Mouse (Mus musculus) heart, adult 8-10 months (tissue): ENCODE measurements at regions not wholly inside any gene's neighbourhood (a gene's known extent, or its start where the extent isn't known, plus 50 kb on each side); places are given as distances from the start of the nearest gene placed in this dataset.

Experiments used
- DNase-seq: peaks from one replicate; pipeline ENCODE4 v3.0.0; 2022; ENCODE audit warnings: low spot score

DNA sequence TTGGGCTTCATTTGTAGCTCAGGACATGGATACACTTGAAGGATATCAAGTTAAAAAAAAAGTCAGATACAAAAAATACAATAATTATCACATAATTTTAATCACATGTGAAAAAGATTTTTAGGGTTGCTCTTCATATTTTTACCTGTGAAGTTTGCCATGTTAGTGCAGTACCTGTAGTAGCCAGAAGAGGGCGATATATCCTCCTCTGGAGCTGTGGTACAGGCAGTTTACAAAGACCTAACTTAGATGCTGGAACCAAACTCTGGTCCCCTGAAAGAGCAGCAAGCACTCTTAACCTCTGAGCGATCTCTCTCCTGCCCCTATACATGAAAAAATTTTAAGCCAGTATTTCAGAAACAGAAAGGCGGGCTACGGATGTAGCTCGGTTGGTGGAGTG, 153.0 kb upstream of the Cdh5 start:
- no peak for DNase-seq

DNA sequence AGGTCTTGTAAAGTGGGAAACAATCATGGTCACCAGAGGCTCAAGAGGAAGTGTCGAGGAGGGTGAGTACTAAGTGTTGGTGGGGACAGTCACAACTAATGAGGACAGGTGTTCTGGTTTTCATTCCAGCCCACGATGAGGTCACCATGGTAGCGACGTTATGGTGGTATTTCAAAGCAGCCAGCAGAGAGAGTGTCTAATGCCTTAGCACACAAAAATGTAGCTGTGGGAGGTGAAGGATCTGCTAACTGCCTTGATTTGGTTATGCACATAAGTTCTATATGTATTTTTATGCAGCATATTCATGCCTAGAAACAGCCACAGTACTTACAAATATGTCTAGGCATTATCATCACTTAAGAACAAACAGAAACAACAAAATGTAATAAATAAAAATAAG, 151.0 kb upstream of the Cdh5 start:
- DNase-seq: no peak

DNA sequence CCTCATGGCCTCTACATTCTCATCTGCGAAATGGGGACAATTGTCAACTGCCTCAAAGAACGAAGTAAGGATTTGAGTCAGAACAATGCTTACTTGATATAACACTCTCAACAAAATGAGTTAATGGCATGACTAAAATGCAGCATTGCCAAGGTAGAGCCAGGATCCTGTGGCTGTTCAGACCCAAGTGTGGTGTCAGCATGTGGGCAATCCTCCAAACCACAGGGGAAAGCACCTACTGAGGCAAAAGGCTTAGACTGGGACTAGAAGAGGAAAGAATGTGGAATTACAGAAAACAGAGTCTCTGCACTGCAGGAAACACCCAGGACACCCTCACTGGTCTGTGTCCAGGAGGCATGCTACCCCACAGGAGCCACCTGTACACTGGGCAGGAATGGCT, 147.8 kb upstream of the Cdh5 start:
- no peak for DNase-seq

DNA sequence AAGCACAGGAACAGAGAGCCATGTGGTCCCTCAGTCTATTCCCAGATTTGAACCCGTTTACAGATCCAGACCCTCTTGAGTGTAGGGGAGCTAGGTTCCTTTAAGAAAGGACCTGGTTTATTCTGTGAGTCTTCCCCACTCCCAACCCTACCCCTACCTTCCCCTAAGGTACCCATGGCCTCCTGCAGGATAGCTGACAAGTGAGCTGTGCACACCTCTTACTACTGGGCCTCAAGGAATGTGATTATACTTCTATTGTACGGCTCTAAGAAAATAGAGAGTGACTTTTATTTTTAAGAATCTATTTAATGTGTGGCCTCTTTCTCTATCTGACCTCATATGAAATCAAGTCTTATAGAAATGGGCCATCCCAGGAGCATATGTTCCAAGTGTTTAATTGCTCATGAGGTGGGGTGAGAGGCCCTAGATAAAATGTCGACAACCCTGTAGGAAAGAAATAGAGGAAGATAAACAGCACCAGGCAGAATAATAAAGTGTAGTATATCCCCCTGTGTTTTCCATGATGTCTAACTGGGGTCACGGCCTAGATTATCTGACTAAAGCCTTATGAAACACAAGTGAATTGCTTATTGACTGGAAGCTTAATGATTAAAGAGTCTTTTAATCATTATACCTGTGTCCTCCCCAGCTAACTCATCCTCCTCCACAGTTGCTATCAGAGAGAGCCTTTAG, 145.7 kb upstream of the Cdh5 start:
- no peak for DNase-seq

DNA sequence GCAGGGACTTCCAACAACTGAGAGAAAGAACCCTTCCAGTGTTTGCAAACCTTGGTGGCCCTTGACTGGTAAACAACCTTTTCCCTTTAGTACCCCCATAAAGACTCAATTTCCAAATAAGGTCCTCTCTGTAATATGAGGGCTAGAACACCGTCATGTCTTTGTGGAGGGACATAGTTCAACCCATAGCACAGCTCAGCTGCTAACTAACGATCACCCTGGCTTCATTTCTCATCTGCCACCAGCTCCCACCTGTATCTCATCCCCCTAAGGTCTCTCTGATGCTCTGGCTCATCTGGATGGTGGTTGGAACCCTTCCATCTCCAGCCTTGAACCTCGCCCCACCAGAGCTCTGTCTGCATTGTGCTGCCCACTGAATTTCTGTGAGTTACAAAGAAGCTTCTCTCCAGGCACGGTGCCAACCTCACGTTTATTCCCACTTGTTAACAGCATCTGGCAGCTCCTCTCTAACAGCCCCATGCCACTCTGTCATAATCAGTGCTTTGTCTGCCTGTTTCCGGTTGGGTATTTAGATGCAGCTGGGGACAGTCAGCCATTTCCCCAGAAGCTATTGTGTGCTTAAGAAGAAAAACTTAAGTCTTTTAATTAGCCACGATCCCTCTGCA, 137.0 kb upstream of the Cdh5 start:
- no peak for DNase-seq

DNA sequence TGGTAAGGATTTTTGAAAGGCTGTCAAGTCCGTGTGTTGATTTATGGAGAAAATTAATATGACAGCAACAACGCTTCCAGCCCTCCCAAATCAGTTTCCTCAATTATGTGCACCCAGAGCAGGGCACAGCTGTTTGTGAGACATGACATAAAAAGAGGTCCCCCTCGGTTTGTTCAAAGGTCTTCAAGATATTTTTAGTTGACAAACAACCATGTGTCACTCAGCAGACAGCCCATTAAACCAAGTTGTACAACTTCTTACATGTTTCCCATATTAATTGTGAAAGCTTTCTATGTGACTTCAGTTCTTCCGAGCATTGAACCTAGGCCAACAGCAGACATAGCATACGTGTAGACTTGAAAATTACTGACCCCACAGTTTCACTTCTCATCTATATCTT, 131.5 kb upstream of the Cdh5 start:
- DNase-seq: no peak

DNA sequence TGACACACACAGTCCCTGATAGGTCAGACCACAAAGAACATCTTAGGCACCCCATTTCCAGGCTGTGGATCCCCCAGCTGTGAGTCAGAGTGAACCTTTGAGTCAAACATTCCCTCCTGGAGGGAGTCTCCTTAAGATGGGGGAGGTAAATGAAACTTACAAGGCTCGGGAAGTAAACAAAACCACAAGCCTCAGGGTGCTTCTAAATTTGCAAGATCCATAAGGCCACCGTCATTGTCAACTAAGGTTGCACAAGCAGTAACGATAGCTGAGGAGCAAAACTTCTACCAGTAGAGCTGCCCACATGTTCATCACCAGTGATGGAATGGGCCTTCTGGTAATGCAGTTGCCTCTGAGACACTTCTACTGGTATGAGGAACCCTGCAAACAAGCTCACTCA, 130.9 kb upstream of the Cdh5 start:
- DNase-seq: no peak

DNA sequence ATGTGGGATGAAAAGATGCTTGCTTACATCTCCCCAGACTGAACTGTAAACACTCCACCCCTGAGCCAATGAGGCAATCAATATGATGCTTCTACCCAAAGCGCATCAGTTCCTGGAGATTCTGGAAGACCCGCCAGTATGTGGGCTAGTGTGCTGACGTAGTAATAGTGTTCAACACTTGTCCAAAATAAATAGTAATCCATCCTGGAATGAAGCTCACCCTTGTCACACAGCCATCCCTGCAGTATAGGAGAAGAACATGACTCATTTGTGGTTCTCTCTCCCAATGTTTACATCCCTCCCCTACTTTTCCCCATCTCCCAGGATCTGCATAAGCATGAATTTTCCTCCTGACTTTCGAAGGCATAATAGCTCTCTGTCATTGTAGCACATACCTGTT, 130.5 kb upstream of the Cdh5 start:
- DNase-seq: no peak

DNA sequence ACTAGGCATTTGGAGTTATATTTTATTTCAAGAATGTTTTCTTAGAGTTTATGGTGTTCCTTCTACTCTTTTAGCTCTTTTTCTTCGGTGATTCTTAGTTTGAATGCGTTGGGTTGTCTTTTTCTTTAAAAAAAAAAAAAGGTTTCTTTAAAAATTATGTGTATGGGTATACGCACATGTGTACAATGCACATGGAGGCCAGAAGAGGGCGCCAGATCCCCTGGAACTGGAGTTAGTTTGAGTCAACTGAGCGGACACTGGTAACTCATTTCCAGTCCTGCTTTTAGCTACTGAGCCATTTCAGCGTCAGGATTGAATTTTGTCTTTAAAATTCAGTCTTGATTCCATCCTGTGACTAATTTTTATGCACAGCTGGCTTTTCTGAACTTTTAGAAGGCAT, 124.9 kb upstream of the Cdh5 start:
- DNase-seq: no peak

DNA sequence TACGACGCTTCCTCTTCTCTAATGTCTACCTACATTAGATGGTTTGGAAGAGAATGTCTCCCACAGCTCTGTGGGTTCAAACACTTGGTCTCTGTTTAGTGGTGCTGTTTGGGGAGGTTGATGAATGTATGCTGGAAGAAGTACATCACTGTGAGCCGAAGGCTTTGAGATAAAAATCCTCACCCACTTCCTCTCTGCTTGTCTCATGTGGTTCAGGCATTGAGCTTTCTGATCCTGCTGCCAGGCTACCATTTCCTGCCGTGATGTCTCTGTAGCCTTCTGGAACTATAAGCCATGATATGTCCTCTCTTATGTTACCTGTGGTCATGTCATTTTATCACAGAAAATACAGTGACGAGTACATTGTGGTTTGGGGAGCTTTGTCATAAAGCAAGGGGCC, 122.5 kb upstream of the Cdh5 start:
- no peak for DNase-seq

DNA sequence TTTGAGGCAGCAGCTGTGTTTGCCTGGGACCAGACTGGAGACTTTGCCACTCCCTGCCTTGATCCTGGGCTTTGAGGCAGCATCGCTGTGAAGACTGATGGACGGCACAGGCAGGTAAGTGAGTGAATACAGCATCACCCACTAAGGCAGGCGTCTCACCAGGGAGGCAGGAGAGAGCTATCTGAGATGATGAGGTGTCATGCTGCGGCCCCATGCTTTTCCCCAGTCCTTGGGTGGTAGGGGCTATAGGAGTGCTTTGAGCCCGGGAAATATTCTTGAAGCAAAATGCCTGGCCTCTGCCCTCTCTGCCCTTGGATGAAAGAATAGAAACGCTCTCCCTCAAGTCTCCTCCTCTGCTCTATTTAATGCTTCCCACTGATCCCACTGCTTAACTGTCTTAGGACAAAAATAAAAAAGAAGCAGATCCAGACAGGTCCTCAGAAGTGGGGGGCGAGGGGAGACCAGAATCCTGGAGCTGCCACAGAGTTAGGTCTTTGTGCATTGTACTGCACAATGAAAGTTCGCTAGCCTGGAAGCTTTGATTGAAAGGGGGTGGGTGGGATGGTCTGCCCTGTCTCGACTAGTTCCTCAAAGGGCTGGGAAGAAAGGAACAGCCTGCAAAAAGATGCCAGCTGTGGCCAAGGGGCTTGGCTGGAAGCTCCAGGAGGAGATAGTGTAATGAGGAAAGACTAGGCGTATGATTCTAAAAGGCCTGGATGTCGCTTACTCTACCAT, 117.4 kb upstream of the Cdh5 start:
- DNase-seq: no peak

DNA sequence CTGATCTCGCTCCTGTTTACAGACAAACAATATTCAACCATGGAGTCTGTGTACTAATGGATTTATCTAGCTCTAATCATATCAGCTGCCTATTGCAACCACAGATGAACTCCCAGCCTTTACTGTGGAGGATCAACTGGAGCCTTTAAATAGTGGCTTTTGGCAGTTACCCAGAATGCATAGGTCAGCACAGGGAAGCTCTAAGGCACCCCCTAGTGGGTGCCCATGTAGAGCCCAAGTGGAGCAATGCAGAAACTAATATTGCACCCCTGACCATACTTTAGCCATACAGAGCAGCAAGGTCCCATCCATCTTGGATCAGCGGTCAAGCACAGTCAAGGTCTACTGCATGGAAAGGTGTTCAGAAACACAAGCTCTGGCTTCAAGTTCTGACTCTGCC, 115.8 kb upstream of the Cdh5 start:
- DNase-seq: no peak

DNA sequence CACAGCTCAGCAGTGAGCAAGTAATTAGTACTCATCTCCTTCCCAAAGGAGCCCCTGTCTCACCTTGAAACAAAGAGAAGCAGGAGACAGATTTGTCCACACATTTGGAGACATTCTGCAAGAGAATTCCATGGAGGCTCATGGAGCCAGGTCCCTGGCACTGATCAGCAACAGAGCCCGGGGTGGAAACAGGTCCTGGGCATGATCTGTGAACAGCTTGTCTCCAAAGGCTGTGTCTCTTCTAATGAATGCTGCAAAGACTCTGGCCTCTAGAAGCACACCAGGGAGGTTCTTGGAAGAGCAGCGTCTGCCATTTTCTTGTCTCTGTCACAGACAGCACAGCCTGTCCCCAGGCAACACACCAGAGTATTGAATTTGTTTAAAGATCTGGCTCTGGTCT, 107.5 kb upstream of the Cdh5 start:
- no peak for DNase-seq

DNA sequence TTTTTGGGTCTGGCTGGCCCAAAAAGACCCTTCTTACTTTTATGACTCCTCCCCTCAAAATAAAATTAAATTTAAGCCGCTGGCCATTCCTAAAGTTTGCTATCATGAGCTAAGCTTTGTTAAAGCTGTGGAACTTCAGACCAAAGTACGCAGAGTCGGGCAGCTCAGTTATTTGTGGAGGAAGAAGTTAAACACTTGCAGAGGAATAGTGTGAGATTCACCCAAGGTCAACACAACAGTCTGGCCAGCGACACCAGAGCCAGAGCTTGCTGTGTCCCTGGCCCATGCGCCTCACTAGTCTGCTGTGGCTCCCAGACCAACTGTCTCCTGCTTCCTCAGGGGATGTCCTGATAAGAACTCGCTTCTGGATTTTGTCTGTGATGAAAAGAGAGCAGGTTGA, 103.3 kb upstream of the Cdh5 start:
- DNase-seq: peak; percentile 7

DNA sequence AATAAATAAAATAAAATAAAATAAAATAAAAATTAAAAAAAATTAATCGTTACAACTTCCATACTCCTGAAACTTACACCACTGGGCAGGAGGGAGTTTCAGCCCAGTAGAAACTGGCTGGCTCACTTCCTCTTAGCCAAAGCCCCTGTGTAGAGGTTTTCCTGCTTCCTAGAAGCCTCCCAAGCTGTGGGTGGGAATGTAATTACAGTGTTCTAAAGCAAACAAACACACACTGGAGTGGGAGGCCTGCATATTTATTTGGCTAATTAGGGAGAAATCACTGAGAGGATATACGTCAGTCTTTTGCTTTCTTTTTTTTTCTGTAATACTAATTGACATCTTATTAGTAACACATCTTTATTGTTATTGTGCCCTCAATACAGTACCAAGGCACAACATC, 94.2 kb upstream of the Cdh5 start:
- no peak for DNase-seq

DNA sequence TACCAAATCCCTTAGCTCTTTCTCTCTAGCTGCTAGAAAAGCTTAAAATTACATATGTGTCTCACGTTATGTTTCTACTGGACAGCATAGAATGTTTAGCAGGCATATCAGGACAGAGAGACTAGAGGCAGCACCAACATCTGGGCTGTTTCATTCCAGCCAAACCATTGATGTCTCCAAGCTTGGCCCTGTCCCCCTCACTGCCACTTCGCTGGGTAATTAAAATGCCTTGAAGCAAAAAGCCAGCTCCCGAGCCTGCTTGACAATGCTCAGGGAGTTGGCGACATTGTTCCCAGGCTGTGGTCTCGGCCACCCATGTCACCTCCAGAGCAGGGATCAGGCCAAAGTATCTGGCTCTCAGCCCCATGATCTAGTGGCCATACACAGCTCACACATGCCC, 92.7 kb upstream of the Cdh5 start:
- no peak for DNase-seq

DNA sequence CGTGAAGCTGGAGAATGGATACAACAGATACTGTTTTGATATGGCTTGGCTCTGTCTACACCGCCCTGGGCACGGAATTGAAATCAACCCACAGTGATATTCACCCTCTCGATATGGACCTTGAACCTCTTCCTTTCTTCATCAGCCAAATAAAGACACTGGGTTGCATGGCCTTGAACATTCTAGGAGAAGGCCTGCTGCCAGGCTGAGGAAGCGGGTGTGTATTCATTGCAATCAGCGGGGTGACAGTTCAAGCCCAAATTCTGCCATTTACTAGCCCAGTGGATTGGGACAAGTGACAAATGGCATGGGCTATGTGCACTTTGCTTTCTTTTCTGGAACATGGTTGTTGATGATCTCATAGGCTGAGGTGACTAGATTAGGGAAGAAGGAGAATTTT, 92.1 kb upstream of the Cdh5 start:
- no peak for DNase-seq

DNA sequence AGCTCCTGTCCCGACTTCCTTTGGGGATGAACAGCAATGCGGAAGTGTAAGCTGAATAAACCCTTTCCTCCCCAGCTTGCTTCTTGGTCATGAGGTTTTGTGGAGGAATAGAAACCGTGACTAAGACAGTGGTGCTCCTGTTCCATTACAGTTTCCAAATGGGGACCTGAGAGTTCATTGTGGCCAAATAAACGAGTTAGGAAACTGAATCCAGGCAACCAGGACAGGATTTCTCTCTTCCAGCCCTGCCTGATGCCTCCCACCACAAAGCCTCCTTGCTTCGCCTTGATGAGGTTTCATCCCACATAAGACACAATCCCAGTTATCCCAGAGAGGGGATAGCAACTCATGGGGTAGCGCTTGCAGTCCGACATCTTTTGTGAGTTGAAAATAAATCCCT, 79.2 kb upstream of the Cdh5 start:
- no peak for DNase-seq

DNA sequence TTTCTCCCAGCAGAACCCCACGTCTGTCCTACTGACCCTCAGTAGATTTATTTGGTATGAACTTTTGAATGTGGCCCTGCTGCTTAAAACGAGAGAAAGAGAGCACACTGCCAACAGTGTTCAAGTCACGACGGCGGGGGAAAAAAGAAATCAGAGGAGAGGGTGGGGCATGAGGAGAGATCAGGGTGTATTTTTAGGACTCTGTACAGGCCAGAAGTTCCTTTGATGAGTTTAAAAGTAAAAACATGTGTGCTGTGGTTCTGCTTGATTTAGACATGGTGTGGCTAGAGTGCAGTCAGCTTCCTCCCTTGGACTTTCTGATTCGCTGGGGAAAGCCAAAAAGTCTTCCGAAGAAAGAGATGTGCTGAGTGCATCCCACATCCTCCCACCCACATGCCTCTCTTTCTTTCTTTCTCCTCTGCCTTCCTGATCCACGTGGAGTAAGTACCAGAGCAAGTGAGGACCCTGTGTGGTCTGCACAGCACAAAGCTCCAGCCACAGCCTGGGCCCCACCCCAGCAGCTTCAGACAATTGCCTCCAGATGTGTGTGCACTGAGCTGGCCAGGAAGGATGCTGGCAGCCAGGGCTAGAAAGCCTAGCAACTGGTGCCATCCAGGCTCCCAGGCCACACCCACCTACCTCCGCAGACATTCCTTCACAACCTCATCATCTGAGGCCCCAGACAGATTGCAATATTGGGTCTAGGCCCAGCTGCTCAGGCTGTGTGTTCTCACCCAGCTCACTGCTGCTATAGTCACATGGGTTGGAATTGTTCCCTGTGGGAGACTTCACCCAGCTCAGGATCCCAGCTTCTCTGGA, 78.5 kb upstream of the Cdh5 start:
- peak; percentile 38 for DNase-seq

DNA sequence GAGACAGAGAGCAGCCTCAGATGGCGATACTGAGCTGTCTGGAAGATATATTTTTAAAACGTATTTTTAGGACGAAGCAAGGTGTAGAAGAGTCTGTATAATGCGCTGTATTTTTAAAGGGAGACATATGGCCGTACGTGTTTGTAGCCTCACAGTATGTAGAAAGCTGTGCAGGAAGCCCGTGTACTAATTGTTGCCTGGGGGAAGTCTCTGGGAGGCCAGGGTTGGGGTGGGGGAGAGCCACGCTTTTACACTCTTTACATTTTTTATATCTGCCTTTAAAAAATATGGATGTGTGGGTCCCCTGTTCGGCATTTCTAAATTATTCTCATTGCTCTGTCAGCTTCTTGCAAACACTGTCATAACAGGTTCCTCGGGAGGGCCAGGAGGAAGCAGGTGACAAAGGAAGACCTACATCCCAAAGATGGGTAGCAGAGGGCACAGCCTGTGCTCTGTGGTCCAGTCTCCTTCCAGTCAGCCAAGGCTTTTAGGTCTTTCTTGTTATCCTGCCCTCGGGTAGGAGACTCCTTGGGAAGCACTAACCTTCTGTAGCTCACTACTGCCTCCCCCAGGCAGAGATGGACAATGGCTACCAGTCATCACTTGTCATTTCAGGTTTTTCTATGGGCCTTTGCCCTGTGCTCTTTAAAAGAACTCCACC, 74.1 kb upstream of the Cdh5 start:
- no peak for DNase-seq

DNA sequence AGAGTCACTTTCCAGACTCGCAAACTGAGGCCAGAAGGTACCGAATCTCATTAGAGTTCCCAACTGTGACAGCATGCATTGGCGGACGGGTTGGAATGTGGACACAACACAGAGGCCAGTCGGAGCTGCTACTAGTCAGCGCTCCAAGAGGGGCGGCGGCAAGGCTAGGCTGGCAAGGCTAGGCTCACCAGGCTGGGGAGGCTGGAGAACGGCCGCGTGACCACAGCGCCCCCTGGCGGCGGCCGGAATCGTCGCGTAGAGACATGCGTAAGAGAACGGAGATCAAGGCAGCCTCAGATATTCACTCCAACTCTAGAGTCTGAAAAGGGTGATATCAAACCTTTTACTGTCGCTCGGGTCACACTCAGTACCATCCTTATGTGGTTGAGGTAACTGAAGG, 72.8 kb upstream of the Cdh5 start:
- peak; percentile 55 for DNase-seq

DNA sequence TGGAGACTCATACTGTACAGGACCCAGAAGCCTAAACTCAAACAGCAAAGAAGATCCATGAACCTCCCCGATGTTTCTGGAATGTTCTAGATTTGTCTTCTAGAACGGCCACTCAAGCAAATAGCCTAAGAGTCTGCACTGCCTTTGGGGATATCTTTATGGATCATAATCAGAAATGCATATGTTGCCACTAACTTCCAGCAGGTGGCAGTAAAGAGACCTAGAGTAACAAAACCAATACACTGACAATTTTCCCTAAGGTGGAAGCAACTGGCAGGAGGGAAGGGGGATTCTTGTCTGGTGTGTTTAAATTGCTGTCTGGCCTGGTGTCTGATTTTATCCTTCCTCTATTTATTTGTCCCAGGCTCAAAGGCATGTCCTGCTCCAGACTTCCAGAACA, 69.2 kb upstream of the Cdh5 start:
- DNase-seq: no peak
